Mouse (Mus musculus): Measurements from ENCODE around the gene Ccdc85a.

- TF ChIP-seq CTCF (IDR thresholded peaks at IDR 0.05) (no peak), EP300 (IDR thresholded peaks at IDR 0.05) (no peak)
Observed at GRCm38 (mm10) chr11:28465726-28466125, 118.4 kb downstream of the Ccdc85a start.
